Mouse (Mus musculus) fat pad, adult 2 months (tissue): ENCODE measurements around the gene Rab3gap1.
"Not testable (repeated sequence)": the region's sequence is repeated elsewhere in the genome, so short reads cannot be mapped to it uniquely, and the experiment has no call there.

Experiments used
- DNase-seq: peaks from one replicate; pipeline ENCODE4 v3.0.0-alpha.2; 2011; ENCODE audit warnings: low read depth, low spot score; ENCODE audit errors: extremely low read depth

Rab3gap1 gene

DNA sequence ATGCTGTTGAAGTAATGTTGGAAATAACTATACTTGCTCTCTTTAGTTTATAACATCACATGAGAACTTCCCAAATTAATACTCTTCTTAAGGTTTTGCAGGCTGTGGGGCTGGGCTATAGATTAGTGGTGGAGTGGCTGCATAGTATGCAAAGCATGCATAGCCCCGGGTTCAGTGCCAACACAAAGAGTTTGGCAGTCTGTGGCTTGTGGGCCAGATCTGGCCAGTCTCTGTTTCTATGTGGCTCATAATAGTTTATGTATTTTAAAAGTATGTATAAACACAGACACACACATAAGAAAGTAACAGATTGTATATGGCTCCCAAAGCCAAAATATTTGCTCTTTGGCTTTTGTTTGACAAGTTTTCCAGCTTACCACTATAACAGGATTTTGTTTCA lies 47.2 kb downstream of the Rab3gap1 start:
- DNase-seq, result no peak

DNA sequence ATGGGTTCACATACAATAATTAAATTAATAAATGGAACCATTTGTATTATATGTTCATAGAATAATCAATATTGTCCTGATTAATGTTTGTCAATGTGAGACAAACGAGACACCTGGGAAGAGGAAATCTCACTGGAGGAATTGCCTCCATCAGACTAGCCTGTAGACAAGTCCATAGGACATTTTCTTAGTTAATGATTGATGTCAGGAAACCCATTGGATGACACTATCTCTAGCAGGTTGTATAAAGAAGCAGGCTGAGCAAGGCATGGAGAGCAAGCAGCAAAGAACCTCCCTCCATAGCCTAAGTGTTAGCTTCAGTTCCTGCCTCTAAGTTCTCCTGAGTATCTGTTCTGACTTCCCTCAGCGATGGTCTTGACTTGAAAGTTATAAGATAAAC lies 64.8 kb downstream of the Rab3gap1 start:
- DNase-seq, result no peak

DNA sequence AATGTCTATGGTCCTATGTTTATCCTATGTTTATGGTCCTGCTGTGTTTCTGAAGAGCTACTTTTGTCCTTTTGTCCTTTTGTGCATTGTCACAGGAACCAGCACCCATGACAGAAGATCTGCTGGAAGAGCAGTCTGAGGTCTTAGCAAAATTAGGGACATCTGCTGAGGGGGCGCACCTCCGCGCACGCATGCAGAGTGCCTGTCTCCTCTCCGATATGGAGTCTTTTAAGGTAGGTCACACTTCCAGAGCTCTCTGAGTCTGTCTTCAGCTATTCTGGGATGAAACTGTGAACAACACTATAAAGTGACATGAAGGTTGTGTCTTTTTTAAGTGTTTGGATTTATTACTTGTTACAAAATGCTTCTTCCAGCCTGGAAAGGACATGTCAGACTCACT lies 65.7 kb downstream of the Rab3gap1 start:
- DNase-seq, result no peak

DNA sequence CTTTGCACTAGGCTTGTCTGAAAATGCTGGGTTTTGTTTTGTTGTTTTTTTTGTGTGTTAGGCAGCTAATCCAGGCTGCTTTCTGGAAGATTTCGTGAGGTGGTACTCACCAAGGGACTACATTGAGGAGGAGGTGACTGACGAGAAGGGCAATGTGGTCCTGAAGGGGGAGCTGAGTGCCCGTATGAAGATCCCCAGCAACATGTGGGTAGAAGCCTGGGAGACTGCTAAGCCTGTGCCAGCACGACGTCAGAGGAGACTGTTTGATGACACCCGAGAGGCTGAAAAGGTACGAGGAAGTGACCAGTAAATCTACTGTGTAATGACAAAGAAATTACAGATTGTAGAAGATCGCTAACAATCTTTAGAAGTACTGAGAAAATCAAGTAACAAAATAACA lies 68.7 kb downstream of the Rab3gap1 start:
- no peak for DNase-seq

DNA sequence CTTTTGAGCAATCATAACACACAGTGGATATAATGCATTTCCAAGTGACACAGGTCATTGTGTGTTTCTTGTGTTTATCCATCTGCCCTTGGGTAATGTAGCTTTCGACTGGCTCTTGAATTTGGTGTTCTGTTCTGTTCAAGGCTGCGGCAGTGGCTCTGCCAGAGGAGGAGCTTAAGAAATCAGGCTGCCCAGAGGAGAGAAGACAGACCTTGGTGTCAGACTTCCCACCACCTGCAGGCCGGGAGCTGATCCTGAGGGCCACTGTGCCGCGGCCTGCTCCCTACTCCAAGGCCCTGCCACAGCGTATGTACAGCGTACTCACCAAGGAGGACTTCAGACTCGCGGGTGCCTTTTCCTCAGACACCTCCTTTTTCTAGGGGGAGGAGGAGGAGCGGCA lies 73.7 kb downstream of the Rab3gap1 start:
- DNase-seq, result no peak

DNA sequence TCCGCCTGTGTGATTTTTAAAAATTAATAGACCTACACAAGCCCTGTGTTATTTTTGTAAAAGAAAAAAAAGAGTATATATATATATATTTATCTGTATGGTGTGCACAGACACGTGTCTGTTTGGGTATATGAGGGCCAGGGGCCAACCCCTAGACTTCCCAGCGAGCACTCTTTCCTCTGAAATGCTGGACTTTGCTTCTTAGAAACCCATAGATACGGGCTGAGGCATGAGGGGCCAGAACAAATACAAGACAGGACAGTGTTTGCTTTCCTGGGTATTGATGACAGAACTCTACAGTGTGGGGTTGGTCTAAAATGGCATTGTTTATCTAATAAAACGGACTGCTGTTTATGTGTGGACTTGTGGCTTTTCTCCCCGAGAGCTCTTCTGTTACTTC lies 74.9 kb downstream of the Rab3gap1 start:
- DNase-seq, result no peak

DNA sequence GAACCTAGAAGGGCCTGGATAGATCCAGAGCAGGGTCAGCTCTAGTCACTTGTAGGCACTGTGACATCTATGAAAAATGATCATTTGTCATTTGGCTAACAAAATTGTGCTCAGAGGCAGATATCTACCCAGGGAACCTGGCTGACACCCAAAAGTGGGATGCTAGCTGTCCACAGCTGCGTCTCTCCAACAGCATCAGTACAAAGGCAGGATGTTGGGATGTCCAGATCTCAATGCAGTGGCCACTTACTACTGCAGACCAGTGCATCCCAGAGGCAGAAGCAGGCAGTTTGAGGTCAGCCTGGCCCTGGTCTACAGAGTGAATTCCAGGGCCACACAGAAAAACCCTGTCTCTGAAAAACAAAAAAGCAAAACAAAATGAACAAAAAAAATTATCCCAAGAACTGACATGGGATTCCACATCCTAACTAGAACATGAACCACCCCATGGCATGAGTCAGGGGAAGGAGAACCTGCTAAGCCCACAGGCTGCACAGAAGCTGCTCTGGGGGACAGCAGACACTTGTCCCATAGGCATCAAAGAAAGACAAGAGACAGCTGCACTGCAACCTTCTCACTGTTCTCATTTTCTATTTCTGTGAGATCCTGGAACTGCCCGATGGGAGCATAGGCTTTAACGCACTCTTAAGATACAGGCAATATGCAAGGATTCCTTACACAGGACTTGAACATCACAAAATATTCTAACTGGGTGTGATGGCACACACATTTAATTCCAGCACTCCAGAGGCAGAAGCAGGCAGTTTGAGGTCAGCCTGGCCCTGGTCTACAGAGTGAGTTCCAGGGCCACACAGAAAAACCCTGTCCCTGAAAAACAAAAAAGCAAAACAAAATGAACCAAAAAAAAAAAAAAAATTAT lies 77.4 kb downstream of the Rab3gap1 start:
- no peak for DNase-seq

DNA sequence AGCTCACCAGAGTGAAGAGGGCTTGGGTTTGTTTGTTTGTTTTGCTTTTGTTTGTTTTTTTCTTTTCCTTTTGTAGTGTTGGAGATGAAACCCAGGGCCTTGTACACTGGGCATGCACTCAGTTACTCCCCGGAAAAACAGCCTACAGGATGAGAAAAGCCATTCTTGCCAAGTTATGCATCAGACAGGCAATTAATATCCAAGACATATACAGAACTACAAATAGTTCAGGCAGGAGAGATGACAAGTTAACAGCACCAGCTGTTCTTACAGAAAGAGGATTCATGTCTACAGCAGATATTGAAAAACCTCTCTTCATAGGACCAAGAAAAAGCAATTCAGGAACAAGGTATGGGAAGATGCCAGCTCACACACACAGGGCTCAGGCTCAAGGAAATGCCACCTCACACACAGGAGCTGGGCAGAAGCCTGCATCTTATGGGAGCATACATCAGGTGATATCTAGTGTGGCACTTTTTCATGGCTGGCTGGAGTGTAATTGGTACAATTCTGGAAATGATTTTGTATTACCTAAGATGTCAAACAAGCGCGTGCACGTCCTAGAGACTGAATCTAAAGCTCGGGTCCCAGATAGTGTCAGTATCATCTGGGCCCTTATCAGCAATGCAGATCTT lies 78.2 kb downstream of the Rab3gap1 start:
- DNase-seq, result no peak

DNA sequence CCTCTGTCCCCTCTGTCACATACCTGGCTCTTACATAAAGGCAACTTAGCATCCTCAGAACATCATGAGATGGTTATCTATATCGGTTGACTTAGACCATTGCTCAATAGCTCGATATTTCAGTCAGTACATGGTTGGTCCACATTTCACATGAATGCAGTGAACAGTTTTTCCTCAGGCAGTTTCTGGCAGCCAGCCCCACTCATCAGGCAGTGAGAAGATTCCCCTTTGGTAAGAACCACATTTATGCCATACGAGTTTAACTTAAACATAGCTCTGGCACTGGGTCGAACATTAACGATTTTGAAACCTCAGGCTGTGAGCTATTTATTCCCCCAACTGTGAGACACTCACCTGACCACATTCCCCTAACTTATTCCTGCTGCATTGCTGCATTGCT lies 80.2 kb downstream of the Rab3gap1 start:
- DNase-seq, result peak; percentile 13

DNA sequence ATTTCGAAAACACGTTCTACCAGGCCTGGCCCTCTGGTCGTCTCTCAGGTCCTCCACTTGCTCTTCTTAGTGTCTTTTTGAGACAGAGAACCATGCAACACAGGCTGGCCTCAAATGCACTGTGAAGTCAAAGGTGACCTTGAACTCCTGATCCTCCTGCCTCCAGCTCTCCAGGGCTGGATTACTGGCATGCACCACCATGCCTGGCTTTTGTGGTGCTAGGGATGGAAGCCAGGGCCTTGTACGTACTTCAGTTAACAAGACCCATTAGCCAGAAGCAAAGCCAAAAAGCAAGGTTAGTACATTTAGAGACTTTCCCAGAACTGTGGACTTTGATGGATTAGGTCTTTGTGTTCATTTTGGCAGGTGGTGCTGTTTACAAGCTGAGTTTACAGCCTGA lies 83.7 kb downstream of the Rab3gap1 start:
- no peak for DNase-seq

DNA sequence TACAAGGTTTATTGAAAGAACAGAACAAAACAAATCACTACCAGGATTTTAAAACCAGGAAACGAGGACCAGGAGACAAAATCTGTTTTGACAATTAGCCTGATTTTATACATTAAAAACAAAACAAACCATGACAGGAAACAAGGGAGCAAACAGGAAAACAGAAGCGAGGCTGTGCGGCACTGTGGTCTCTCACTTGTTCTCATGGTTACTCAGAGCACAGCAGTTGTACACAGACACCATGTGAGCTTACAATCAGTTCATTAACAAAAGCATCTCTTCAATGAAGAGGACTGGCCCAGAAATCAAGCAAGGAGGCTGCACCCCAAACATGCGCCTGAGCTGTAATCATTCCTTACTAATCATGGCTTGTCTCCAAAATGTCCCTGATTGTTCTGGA lies 85.6 kb downstream of the Rab3gap1 start:
- not testable (repeated sequence) for DNase-seq

DNA sequence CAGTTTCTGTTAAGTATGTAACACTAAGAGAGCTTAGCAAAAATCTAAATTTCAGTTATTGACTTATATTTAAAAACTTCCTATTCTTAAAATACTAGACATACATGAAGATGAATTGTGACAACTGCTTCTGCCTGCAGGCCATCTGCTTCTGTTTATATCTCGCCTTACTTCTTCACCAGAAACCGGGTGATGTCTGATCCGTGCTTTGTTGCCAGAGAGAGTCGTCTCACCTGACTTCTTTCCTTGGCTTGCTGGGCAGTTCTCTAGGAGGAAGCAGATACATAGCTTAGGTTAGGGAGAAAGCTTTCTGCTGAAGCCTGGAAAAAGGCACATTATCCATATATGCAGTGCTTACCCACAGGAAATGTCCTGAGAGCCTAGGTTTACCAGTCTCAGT lies 86.2 kb downstream of the Rab3gap1 start:
- DNase-seq, result no peak

DNA sequence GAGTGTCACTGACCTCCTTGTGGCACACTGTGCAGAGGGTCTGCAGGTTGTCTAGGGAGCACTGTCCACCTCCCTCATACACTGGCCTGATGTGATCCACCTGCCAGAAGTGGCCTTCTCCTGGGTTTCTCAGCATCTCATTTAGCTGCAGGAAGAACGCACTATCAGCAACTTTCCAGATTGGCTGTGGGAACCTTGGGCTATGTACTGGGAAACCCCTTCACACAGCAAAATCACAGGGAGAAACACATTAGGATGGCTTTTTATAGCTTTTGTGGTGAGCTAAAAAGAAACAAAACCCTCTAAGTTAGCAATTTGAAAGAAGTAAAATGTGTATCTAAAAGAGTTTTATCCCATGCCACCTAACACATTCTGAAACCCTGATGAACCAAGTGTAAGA lies 88.0 kb downstream of the Rab3gap1 start:
- no peak for DNase-seq

DNA sequence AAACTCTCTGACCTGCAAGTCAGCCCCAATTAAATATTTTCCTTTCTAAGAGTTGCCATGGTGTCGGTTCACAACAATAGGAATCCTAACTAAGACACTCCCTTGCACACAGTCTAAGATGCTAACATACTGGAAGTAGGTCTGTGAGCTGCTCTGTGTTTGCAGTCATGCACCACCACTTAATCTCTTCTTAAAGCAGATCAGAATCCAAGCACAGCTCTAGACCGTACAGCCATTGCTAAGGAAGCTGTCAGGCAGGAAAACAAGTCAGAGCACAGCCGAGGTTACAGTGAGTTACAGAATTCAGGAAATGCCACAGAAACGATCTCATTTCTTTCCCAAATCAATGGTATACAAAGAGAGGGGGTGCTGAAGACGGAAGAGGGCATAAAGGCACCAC lies 90.2 kb downstream of the Rab3gap1 start:
- DNase-seq, result no peak

DNA sequence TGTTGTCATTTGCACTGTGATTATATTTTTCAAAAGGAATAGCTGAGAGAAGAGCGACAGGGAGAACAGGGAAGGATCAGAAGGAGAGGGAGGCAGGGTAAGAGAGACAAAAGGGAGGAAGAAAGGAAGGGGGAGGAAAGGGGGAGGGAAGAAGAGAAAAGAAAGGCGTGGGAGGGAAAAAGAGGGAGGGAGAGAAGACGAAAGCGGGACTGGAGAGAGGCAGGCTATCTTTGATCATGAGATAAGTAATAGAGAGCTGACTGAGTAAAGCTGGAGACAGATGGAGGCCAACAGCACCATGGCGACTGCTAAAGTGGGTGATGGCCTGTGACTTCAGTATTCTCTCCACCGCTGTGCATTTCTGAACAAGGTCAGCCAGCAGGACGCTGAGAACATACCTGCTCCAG lies 90.7 kb downstream of the Rab3gap1 start:
- no peak for DNase-seq

DNA sequence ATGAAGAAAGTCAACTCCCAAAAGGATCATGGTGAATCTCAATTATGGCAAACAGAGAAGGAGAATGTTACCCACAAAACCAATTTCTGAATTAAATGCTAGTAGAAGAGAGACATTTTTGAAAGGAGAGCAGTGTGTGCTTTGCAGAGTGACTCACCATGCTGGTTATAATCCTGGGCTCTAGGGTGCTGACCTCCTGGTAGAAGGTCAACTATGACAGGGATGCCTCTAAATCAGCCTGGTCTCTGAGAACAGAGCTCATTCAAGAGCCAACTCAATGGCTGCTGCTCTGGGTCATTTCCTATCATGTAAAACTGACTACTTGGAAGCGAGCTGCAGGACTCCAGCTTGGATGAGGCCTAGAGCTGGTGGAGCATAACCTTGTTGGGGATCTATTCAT lies 92.6 kb downstream of the Rab3gap1 start:
- no peak for DNase-seq

DNA sequence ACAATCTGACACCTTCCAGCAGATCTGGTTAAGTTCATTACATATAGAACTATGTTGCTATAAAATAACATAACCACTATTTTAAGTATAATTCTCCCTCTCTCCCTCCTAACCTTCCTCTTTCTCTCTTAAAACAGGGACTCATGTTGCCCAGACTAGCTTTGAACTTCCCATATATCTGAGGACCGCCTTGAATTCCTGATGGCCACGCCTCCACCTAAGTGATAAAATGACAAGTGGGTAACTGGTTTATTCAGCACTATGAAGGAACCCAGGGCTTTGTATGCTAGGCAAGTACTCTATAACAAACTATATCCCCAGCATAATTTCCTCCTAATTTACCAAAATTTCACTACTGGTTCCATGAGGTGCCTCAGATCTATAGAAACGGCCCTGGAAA lies 94.8 kb downstream of the Rab3gap1 start:
- no peak for DNase-seq

DNA sequence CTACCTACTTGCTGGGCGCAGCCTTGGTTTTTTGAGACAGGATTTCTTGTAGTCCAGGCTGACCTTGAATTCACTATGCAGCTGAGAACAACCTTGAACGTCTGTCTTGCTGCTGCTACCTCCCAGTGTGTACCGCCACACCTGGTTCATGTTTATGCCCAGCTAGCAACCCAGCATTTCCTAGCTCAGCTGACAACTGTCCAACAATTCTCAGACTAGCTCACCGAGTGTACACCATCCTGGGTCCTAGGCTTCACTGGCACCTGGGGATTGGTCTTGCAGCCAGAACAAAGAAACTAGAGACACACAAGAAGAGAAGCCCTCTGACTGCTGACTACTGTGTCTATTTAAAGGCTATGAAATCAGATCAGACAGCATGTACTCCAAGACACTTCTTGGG lies 102.3 kb downstream of the Rab3gap1 start:
- no peak for DNase-seq

DNA sequence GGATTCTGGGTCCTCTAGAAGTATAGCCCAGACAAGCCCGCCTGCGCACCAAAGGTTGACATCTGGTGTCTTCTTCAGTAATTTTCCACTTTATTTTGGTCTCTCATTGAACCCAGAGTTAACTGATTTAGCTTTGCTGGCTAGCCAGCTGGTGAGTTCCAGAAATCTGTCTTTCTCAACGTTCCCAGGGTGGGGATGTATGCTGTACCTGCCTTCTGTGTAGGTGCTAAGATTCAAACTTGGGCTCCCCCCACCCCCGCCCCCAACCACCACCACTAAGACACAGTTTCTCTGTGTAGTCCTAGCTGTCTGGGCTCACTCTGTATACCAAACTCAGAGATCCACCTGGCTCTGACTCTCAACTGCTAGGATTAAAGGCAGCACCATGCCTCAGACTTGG lies 105.5 kb downstream of the Rab3gap1 start:
- DNase-seq, result no peak

DNA sequence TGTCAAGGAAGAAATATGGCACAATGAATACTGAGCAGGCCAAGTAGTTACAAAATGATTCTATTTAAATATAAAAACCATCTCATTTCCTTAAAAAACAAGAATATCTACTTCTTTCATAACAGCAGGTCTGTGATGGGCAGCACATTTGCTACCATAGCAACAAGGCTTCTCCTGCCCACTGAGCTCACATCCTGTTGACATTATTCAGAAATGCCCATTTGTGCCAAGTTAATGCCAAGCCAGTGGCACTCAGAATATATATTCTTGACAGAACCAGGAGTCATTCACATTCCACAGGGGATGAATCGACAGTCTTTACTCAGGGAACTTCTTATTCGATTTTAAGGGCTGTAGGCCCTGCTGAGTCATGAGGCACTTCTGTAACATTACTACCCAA lies 107.1 kb downstream of the Rab3gap1 start:
- DNase-seq, result no peak

DNA sequence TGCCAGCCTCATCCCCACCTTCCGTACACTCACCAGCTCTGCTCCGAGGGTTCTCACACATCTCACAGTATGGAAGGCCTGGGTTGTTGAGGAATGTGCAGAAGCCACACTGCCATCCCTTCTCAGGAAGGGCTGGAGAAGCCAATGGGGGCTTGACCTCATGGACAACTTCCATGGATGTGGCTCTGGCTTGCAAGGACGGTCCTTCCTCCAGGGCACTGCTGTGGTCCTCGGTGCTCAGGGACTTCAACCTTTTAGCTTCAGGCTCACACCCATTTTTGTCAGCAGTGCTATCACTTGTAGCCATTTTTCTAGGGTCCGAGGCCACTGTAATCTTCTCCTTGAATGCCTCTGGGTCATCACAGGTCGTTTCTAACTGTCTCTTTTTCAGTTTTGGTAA lies 107.5 kb downstream of the Rab3gap1 start:
- no peak for DNase-seq

DNA sequence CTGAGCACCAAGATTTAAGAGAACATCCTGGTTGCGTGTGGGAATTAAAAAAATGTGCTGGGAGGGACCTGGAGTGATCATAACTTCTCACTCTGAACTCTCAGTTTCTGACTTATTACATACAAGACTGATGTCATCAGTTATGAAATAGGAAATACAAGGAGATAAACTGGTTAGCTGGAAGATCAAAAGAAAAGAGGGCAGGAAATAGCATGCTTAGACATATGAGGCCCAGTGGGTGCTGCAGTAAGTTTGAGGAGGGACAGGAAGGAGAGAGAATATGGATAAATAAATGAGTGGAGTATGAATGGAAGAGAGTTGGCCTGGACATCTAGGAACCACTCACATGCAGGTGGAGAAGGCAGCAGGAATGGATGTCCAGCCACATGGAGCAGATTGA lies 109.6 kb downstream of the Rab3gap1 start:
- no peak for DNase-seq
